Mouse (Mus musculus) ovary, adult 10 weeks (tissue): ENCODE data around the gene Tprn. TPM values are rescaled to one million over a fixed set of nuclear protein-coding genes. Genes with fewer than 3 reads are reported as not detected.

Experiments
- polyA plus RNA-seq: library from polyadenylated mRNA; stranded (reverse); fragments of 350-450 nt; fragmentation: Illumina TruSeq; extraction: RNeasy Lipid Tissue Mini Kit (QIAGEN cat#74804); gene quantifications from one replicate; pipeline ENCODE4 v1.2.3, GENCODE M21; 2014

Gene Tprn
- 0.31 TPM for polyA plus RNA-seq

DNA sequence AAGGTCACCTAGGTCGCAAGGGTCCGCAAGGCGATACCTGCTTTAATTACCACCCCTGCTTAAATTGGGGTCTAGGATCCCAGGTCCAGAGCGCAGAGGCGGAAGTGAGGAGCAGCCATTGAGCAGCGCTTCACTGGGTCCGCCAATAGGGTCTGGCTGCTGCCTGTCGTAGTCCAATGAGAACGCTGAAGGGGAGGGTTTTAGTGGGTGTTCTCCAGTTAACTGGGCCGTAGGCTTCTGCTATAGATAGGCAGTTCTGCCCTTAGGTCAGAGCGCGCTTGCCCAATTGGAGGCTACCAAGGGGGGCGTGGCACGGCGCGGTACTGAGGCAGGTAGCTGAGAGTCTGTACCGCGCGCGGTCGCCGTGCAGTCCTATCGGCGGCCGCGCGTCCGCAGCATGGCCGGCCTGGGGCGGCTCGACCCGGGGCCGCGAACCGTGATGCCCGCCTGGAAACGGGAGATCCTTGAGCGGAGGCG is at the start of gene Tprn:
Gene Tprn, plus strand, starts transcription at position 328 of the 477 bp plus-strand sequence.

DNA sequence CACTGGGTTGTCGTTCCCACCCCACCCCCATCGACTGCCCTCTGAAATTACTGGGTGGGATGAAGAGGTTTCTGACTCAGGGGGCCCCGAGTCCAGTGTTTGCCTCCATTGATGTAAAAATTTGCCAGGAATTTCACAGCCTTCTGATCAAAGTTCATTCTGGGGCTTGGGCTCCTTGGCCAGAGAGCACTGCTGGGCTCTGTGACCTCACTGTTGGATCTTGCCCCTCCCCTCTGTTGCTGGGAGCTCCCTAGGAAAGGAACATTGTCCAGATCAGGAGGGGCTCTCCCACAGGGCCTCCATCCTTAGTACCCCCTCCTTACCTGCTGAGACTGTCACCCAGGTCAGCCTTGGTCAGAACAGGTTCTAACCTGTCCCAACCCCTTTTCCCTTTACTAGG is 48.0 kb upstream of the Tprn start, which contains the start of gene Stpg3:
Gene Stpg3, minus strand, starts transcription at position 194 of the 400 bp plus-strand sequence.

DNA sequence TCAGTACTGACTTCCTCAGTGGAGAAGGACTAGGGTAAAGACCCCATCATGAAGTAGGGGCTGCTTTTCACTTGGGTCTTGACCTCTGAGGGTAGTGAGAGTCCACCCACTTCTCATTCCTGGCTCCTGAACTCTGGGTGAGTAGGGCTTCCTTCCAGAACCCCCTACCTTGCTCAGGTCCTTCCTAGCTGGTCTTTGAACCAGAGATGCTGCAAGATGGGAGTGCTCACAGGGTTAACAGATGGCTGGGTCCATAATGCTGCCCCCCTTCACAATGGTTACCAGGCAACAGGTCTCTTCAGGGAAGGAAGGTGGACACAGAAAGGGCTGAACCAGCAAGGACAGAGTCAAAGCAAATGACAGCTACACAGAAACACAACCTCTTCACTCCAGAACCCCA is 44.0 kb upstream of the Tprn start, which contains the start of gene Fam166a:
Gene Fam166a, plus strand, starts transcription at position 301 of the 400 bp plus-strand sequence.

DNA sequence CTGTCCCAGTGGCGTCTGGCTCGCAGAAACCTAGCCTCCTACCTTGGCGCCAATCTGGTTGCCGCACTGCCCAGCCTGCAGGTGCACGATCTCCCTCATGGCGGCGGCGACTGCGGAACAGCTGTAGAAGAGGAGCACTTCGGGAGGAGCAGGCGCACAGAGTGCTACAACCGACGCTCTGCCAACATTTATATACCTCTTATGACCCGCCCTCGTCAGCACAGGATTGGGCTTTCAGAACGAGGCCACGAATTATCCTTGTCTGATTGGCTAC is 38.0 kb upstream of the Tprn start, which contains the start of gene Tubb4b:
Gene Tubb4b, minus strand, starts transcription at position 211 of the 274 bp plus-strand sequence.

DNA sequence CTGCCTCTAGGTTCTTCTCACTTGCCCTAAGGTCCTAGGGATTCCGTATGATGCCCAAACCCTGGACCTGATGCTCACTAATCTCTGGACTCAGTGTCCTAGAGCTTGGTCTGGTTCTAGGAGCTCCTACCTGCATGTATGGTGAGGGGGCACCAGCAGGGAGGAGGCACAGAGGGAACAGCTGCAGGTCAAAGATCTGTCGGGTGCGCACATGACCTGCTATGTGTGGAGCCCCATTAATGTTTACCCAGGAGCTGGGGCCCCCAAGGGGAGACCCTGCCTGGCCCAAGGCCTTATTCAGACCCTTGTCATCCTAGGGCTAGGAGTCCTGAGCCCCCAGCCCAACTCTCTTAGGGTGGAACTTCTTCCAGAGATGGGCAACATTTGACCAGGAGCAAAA is 28.4 kb upstream of the Tprn start, which contains the start of gene Slc34a3:
Gene Slc34a3, minus strand, starts transcription at position 315 of the 400 bp plus-strand sequence.

DNA sequence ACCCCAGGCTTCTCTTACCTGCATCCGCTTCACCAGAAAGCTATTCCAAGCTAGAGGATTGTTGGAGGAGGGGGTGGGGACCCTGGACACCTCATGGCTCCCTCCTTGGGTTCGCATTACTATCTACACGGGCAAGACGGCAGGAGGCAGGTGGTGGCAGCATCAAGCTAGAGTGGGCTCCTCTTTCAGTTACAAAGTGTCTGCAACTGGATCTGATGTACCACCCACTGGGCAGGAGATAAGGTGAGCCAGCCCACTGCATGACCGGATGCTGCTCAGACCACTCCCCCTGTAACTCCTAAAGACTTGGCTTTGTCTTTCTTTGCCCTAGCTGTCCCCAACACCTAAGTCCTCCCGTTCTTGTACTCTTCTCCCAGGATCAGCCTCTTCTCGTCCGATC is 25.8 kb upstream of the Tprn start, which contains the start of gene Rnf224:
Gene Rnf224, minus strand, starts transcription at position 174 of the 400 bp plus-strand sequence.

DNA sequence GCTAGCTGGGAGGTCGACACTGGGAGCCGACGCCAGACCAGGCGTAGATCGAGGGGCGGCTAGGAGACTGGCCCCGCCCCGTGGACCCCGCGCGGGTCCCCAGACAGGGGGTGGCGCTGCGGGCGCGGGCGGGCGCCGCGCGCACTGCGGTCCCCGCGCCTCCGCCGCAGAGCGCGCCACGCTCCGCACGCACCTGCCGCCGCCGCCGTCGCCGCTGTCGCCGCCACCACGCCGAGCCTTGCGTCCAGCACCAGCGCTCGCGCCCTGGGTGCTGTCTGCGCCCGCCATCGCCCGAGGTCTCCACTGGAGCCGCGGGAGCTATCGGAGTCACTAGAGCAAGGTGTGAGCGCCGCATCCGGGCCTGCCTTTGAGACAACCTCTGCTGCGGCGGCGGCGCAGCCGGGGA is 20.3 kb upstream of the Tprn start, which contains the start of the genes Rnf208 and Cysrt1:
Gene Rnf208, plus strand, starts transcription at position 155 of the 406 bp plus-strand sequence.
Gene Cysrt1, minus strand, starts transcription at position 352 of the 406 bp plus-strand sequence.

DNA sequence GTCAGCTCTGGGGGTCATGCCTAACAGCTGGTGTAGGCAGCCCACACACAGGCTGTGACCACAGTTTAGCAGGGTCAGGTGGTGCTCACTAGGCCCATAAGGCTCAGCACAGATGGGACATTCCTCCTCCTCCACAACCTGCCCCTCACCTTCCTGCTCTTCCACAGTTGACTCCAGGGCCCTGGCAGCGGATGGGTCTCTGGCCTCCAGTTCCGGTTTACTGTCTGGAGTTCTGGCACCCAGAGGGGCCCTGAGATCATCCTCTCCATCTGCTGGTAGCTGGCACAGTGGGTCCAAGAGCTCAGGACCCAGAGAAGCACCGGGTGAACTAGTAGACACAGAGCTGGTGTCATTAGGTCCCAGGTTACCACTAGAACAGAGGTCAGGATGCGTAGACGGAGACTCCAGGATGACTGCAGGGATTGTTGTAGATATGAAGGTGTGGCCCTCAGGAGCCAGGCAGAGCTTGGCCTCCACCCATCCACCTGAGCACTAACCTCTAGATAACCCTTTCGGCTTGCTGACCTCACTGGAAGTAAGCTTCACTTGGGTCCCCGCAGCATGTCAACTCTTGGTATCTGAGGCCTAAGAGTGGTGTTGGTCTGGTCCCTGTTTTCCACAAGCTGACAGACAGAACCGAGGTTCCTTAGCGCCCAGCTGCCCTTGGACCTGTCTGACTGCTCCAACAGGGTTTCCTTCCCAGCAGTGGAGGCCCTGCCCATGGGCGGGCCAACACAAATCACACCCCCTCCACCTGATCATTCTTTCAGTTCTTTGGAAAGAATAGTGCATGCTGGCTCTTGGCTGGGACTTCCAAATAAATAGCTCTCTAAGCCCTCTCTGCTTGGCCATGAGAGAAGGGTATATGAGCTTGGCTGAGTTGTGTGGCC is 16.0 kb upstream of the Tprn start, which contains the start of gene AL732309.1:
Gene AL732309.1, minus strand, starts transcription at position 681 of the 890 bp plus-strand sequence.

DNA sequence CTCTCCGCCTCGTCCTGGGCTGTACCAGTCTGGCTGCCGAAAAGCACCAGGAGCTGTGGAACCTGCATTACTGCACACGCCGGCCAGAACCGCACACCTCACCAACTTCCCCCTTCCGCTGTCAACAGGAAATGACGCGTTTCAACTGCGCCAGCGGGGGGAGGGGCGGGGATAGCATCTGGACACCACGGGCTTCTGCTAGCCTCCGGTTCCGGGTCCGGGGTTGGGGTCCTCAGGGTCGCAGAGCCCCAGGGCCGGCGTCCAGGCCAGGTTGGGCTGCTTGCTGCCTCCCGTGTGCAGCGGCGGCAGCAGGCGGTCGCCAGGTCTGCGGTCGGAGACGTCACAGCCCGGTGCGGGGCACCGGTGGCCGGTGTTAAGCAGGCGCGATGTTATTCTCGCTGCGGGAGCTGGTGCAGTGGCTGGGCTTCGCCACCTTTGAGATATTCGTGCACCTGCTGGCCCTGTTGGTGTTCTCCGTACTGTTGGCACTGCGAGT is 7.1 kb upstream of the Tprn start, which contains the start of gene Tmem203:
Gene Tmem203, plus strand, starts transcription at position 156 of the 496 bp plus-strand sequence.

DNA sequence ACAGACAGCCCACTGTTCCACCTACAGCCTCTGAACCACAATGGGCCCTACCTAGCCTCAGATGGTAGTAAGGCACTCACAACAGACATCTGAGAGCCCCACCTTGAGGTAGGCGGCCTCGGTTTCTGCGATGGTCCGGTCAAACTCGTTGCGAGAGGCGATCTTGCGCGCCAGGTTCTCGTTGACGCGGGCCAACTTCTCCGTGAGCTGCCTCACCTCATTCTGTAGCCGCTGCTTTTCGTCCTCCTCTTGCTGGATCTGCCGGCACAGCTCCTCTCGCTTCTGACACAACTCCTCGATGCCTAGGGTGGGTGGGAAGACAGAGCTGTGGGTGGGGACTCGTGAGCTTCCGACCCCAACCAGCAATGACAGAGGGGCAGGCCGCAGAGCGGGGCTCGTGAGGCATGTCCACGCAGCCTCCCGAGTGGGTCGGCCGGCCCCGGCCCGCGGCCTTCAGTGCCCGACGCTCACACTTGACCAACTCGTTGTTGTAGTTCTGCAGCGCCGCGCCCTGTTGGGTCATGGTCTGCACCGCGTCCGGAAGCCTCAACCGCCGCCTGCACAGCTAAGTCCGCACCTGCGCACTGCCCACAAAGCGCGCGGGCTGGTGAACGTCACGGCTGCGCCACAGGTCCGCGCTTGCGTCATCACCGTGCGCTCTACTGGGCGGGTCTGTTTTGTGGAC is 9.6 kb downstream of the Tprn start, which contains the start of the genes Ssna1 and Anapc2:
Gene Ssna1, minus strand, starts transcription at position 612 of the 685 bp plus-strand sequence.
Gene Anapc2, plus strand, starts transcription at position 652 of the 685 bp plus-strand sequence.

DNA sequence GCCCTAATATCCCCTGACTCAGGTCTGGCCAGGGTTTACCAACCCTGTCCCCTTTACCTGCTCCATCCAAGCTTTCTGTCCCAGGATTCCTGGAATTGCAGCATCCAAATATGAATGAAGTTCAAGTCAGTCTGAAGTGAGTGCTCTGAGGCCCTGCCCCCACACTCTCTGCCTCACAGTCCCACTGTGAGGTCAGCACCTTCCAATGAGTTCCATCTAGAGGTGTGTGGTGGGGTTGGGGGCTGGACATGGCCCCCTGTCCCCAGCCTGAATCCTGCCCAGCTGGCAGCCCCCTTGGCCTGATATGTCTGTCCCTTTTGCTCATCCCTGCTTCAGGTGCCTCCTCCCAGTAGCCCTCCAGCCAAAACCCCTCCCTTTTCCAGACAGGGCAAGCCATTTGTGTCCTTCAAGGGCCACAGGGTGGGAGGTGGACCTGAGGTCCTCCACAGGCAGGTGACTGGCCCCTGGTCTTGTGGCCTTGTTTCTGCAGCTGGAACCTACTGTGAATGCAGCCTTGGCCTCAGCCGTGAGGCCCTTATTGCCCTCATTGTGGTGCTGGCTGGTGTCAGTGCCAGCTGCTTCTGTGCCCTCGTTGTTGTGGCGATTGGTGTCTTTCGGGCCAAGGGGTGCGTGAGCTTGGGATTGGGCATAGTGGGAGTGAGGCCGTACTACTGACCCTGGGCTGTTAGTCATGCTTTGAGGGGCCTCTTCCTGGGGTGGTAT is 25.7 kb downstream of the Tprn start, which contains the start of gene Tmem210:
Gene Tmem210, plus strand, starts transcription at position 219 of the 723 bp plus-strand sequence.

DNA sequence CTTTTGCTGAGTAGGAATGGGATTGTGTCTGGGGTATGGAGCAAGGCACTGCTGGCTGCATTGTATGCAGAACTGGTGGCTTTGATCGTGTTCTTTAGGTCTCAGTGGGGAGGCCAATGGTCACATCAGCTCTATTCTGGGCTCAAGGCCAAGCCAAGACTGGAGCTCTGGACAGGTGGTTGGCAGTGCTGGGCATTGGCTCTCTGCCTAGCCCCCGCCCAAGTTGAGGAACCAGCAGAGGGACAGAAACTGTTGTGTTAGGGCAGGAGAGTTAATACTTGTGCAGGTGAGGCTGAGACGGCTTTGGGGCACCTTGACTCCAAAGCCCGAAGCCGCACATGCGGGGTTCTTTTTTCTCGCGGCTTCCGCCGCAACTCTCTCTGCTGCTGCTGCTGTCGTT is 27.2 kb downstream of the Tprn start, which contains the start of gene Lrrc26:
Gene Lrrc26, plus strand, starts transcription at position 265 of the 400 bp plus-strand sequence.

DNA sequence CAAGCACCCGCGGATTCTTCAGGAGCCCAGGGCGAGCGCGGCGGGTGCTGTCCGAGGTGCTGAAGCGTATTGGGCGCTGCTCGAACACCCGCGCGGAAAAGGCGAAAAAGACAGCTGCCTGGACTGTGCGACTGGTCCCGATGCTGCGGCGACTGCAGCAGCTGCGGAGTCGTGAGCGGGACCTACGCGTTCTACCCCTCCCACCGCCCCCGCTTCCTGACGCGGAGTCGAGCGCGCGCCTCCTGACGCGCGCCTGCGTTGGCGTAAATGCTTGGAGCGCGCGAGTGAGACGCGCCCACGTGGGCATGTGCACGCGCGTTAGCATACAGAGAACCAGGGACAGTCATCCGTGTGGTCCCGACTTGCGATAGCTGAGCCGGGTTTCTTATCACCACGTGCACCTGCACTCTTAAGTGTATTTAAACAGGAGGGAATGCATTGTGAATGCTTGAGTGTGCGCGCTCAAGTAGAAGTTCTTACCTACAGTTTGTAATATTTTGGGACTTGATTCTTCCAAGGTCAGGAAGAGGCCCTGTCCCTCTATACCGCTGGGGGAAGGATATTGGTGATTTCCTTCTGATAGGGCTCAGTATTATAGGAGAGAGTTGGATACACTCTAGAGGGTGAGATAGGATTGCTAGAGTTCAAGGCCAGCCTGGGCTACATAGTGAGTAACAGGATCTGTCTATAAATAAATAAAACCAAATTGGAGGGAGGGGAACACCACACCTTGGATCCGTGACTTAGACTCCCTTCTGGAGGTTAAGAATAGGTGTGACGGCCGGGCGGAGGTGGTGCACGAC is 56.8 kb downstream of the Tprn start, which contains the start of gene Grin1:
Gene Grin1, minus strand, starts transcription at position 217 of the 803 bp plus-strand sequence.

Other genes with a start within 250 kb of the Tprn start
- 3.6 TPM for gene Nsmf, start 208.3 kb upstream of the Tprn start, polyA plus RNA-seq
- not detected for gene Entpd8, start 182.3 kb upstream of the Tprn start, polyA plus RNA-seq
- not detected for gene Noxa1, start 167.5 kb upstream of the Tprn start, polyA plus RNA-seq
- 4.8 TPM for gene Nrarp, start 81.9 kb upstream of the Tprn start, polyA plus RNA-seq
- gene Tor4a, start 65.7 kb upstream of the Tprn start, polyA plus RNA-seq, result 2.8 TPM
- 4.4 TPM for gene Nelfb, start 51.1 kb upstream of the Tprn start, polyA plus RNA-seq
- gene Stpg3, start 48.0 kb upstream of the Tprn start, polyA plus RNA-seq, result not detected
- not detected for gene Fam166a, start 43.9 kb upstream of the Tprn start, polyA plus RNA-seq
- 43.8 TPM for gene Tubb4b, start 37.9 kb upstream of the Tprn start, polyA plus RNA-seq
- not detected for gene Slc34a3, start 28.3 kb upstream of the Tprn start, polyA plus RNA-seq
- not detected for gene Rnf224, start 25.8 kb upstream of the Tprn start, polyA plus RNA-seq
- gene Rnf208, start 20.4 kb upstream of the Tprn start, polyA plus RNA-seq, result not detected
- not detected for gene Cysrt1, start 20.2 kb upstream of the Tprn start, polyA plus RNA-seq
- 0.83 TPM for gene AL732309.1, start 15.8 kb upstream of the Tprn start, polyA plus RNA-seq
- not detected for gene Tmem203, start 7.2 kb upstream of the Tprn start, polyA plus RNA-seq
- gene Ssna1, start 9.8 kb downstream of the Tprn start, polyA plus RNA-seq, result 0.80 TPM
- 7.8 TPM for gene Anapc2, start 9.9 kb downstream of the Tprn start, polyA plus RNA-seq
- gene Tmem210, start 25.5 kb downstream of the Tprn start, polyA plus RNA-seq, result not detected
- not detected for gene Lrrc26, start 27.3 kb downstream of the Tprn start, polyA plus RNA-seq
- not detected for gene Grin1, start 56.6 kb downstream of the Tprn start, polyA plus RNA-seq
- gene Man1b1, start 69.7 kb downstream of the Tprn start, polyA plus RNA-seq, result 19.7 TPM
- 6.6 TPM for gene Dpp7, start 93.7 kb downstream of the Tprn start, polyA plus RNA-seq
- 0.60 TPM for gene Uap1l1, start 103.1 kb downstream of the Tprn start, polyA plus RNA-seq
- 0.17 TPM for gene Sapcd2, start 109.7 kb downstream of the Tprn start, polyA plus RNA-seq
- 0.34 TPM for gene Entpd2, start 133.3 kb downstream of the Tprn start, polyA plus RNA-seq
- 15.0 TPM for gene Npdc1, start 136.7 kb downstream of the Tprn start, polyA plus RNA-seq
- not detected for gene Fut7, start 160.6 kb downstream of the Tprn start, polyA plus RNA-seq
- gene Abca2, start 166.1 kb downstream of the Tprn start, polyA plus RNA-seq, result 0.77 TPM
- gene Clic3, start 194.2 kb downstream of the Tprn start, polyA plus RNA-seq, result not detected
- 2.4 TPM for gene Paxx, start 198.5 kb downstream of the Tprn start, polyA plus RNA-seq
- not detected for gene Ptgds, start 207.4 kb downstream of the Tprn start, polyA plus RNA-seq
- not detected for gene Lcn12, start 231.3 kb downstream of the Tprn start, polyA plus RNA-seq
- gene Fbxw5, start 238.1 kb downstream of the Tprn start, polyA plus RNA-seq, result 0.37 TPM
- not detected for gene C8g, start 239.1 kb downstream of the Tprn start, polyA plus RNA-seq